Mouse (Mus musculus): ENCODE data around the gene Anxa1. TPM values are rescaled to one million over a fixed set of nuclear protein-coding genes. Genes with fewer than 3 reads are reported as not detected.

Anxa1 gene
- total RNA-seq, 4 experiments from 2014 or later = 1.5 to 2.4 (median 1.8) TPM

DNA sequence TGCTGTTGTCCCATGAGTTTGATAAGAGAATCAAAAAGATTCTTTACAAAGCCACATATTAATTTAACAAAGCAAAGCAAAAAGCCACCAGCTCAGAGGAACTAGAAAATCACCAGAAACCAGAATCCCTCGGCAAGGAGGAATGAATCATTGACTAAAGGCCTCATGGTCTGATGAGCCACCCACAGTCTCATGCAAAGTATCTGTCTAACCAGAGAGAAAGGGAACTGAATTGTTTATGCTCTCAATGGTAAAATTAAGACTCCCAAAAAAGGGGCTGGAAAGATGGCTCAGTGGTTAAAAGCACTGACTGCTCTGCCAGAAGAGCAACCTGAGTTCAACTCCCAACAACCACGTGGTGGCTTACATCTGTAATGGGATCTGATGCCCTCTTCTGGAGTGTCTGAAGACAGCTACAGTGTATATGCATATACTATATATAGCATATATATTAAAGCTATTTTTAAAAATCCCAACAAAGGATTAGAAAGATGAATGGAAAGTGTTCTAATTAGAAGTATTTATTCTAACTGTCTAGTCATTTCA, 9.5 kb downstream of the Anxa1 start:
- DNase-seq (ENCODE audit: low spot score in 2 of 2) = no peak

DNA sequence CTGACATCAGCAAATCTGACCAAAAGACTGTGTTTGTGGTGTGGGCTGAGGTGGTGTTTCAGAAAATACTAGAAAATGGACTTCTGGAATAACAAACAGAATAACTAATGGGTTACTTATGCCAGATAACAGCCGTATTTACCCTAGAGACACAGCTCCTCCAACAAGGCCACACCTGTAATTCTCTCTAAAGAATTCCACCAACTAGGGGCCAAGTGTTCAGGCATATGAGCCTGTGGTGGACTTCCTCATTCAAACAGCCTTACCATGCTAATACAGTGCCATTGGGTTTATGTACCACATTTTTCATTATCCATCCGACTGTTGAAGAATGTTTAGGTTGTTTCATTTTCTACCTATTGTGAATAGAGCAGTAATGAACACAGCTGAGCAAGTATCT, 20.6 kb downstream of the Anxa1 start:
- DNase-seq (ENCODE audit: low spot score in 2 of 2) = no peak

DNA sequence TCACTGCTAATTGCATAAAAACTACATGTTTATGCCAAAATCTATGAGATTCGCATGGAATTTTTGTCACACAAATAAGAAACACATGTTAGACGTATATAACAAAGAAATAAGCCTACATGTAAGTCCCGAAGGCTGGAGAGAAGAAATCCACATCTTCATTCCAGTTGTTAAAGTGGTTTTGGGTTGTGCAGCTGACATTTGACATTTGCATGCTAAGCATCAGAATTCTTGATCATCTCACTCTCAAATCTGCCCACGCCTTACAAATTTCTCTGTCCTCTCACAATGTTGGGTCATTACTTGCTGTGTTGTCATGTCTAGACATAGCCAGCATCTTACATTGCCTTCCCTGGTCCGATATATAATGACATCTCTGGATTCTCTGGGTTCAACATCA, 24.2 kb downstream of the Anxa1 start:
- DNase-seq (ENCODE audit: low spot score in 2 of 2) = no peak

DNA sequence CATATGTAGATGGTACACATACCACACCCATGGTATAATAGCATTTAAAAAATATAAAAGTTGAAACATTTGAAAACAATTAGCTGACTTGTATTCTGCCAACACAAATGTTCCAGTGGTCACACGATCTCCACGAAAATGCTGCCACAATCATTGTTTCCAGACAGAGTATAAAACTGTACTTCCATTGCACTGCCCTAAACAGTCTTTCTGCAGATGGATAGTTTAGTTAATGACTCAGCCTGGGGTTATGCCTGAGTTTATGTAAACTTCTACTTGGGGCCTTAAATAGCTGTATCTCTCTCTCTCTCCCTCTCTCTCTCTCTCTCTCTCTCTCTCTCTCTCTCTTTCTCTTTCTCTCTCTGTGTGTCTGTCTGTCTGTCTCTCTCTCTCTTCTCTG, 24.7 kb downstream of the Anxa1 start:
- DNase-seq (ENCODE audit: low spot score in 2 of 2) = no peak

DNA sequence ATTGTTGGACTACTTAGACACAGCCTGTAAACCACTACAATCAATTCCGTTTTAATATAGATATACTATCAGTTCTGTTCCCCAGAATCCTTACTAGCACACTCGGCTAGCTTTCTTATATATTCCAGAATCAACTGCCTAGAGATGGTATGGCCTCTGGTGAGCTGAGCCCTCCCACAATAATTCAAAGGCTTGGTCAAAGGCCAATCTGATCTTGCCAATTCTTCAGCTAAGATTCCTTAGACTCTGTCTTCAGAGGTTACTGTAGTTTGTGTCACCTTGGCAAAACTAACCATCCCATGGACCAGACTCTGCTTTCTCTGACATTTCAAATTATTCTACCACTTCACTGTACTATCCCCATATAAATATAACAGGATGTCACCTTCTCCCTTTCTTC, 25.4 kb downstream of the Anxa1 start:
- no peak for DNase-seq (ENCODE audit: low spot score in 2 of 2)

DNA sequence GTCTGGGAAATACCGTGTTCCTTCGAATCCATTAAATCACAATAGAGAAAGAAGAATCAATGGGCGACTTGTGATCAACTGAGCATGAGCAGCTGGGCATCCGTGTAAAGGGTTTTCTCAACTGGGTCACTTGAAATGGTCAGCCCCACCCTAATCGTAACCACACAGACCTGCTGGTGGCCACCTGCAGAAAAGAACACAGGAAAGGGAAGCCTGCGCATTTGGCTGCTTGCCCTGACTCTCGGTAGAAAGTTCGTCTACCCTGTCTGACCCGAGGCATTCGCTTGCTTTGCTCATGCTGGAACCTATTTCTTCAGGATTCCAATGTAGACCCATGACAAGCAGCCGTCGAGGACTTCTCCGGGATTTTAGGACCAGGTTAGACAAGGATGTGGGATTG, 25.8 kb downstream of the Anxa1 start:
- DNase-seq (ENCODE audit: low spot score in 2 of 2) = no peak

DNA sequence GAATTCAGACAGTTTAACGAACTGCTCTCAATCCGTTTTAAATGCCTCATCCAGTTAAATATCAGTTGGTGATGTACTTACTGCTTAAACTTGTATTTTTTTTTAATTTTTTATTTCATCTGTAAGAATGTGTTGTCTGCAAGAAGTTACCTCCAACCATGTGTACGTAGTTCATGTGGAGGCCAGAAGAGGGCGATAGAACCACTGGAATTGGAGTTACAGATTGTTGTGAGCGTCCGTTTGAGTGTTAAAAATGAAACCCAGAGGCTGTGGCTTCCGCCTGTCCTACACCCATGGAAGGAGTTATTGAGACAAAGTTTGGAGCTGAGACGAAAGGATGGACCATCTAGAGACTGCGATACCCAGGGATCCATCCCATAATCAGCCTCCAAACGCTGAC, 27.5 kb downstream of the Anxa1 start:
- no peak for DNase-seq (ENCODE audit: low spot score in 2 of 2)

DNA sequence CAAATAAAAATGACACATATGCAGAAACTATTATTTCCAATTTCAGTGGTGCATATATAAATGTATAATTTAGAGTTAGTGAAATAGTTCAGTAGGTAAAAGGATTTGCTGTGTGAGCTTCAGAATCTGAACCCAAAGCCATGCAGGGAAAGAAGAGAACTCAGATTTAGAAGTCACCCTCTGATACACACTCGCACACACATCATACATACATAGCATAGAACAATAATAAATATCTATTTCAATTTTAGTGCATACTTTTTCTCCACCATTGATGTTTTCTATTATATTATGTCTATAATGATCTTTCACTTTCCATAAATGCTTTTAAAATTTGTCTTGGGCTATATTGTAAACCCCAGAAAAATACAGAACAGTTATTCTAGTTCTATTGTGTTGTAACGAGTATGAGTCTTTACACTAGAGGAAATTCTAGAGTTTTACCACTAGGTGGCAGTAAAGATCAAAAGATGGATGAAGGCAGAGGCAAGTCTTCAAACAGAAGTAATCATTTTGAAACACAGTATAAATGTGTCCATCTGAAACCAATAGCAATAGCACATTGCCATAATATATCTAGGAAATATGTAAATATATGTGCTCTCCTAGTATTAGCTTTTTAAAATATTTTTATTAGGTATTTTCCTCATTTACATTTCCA, 28.7 kb downstream of the Anxa1 start:
- DNase-seq (ENCODE audit: low spot score in 2 of 2) = no peak

DNA sequence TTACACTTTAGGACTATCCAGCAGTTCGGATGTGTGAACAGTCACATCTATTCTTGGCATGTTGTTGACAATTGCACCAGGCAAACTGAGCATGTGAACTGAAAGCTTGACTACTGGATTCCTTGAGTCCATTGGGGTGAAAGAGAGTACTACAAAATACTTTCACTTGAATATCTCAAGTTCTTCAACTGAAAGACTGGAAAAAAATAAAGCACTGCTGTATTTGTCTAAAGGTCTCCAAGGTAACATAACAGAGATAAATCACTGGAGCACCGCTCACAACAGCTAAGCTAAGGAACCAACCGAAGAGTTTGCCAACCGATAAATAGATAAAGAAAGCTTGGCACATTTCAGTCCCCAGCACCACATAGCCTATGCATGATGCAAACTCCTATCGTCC, 32.1 kb downstream of the Anxa1 start:
- no peak for DNase-seq (ENCODE audit: low spot score in 2 of 2)

DNA sequence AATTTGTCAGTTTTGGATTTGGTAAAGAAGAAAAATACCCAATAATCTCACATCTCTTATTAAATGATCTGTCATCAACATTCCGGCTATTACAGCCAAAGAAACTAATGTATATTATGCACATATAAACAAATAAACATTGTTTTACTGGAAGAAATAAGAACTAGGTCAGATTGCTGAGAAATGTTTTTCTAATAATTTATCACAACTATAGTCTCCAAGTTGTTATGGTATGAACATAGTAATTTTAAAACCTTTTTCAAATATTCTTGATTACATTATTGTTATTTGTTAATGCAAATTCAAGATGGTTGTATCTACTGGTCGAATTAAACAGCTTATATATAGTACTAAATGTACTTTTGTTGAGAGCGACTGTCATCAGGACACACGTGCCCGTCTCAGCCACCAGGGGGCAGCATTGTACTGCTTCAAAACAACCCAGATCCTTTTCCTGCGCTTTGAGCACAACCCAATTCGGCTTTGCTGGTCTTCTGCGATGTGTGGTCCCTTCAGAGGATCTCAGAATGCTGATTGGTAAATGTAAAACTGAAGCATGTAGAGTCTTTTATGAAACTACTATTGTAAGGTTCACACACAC, 45.3 kb downstream of the Anxa1 start:
- peak; percentile 49 to 57 for DNase-seq (ENCODE audit: low spot score in 2 of 2)

DNA sequence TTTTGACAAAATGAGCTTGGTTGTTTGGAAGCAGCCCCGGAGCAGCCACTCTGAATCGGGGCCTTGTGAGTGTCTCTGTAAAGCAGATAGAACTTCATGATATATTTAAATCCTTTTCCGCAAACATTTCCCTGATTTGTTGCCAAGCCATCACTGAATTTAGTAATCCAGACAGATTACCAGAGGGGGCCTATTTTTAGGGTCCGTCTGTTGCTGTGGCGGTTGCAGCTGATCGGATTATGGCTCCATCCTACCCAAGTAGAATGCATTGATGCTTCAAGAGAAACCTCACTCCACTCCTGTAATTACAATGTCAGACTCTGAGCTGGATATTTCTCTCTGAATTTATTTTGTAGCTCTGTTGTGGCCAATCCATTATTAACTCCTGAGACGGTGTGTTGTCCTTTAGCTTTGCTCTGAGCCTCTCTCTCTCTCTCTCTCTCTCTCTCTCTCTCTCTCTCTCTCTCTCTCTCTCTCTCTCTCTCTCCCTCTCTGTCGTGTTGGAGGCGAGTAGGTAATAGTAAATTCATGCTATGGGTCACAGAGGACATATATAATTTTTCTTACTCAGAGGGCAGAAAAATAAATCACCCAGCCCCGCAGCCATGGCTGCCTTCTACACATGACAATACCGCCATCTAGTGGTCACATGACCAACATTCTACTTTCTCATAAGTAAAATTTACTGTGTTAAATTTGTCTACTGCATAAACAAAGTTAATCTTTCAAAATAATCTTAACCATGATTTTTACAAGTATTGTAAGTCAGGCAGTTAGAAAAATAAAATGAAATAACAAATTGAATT, 46.0 kb downstream of the Anxa1 start:
- DNase-seq (ENCODE audit: low spot score in 2 of 2) = peak; percentile 18 to 22

DNA sequence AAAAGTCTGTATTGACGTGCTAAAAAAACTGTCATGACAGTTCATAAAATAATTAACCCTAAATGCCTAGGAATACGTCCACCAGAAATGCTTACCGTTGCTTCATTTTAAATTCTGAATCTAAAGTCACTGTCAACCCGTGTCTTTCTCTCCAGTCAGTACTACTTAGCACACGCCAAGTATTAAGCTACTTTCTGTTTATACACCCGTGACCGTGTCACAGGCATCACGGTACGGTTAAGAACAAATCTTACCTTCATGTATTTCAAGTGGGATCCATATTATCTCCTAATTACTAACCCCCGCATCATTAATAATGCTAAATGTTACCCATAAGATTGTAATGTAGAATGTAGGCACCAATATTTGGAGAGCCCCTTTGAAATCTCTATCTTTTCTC, 46.7 kb downstream of the Anxa1 start:
- no peak for DNase-seq (ENCODE audit: low spot score in 2 of 2)

Other genes starting within 250 kb of the Anxa1 start
- gene Aldh1a1, start 101.8 kb upstream of the Anxa1 start, total RNA-seq (2022) = 10 to 100 TPM; 42.2 to 57.1 (median 47.7) TPM

Data from left cerebral cortex, adult 8-10 months (tissue).